Mouse (Mus musculus): Measurements from ENCODE around the gene Wfdc9. TPM values are rescaled to one million over a fixed set of nuclear protein-coding genes. Genes with fewer than 3 reads are reported as not detected.

The Wfdc9 gene
- polyA plus RNA-seq, 1 experiment from 2014 or later, result not detected

DNA sequence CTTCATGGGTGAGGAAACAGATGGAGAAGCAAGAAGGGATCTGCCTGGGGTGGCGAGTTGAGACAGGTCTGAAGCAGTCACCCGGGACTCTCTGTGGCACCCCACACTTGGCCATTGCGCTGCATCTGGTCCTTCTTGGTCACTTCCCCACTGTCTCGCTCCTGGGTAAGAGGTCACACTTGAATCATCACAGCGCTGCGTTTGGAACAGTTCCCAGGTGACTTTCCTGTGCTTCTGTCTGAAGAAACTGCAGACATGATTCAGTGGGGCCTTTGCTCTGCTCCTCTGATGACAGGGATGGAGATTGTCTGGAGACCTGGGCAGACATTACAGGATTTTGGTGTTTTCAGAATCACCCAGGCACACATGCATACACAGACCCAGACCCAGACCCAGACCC is 47.6 kb downstream of the Wfdc9 start:
- Histone ChIP-seq H3K36me3 (no peaks in the 10 kb centered on the region), H3K27ac (replicated peaks) (no peak overlapping the region), H3K4me1 (replicated peaks) (no peaks in the 10 kb centered on the region), H3K4me2 (no peak overlapping the region), H3K9ac (no peak overlapping the region), H3K9me3 (no peaks in the 10 kb centered on the region), H3K4me3 (no peak overlapping the region), H3K27me3 (no peaks in the 10 kb centered on the region)
- 81% methylated on average over 6 of the region's 6 CpGs for WGBS
- no peak for ATAC-seq (ENCODE audit: low read depth)

GRCm38 (mm10) chr2:164604411-164604810 is 52.0 kb downstream of the Wfdc9 start:
- no peaks in the 10 kb centered on the region for H3K36me3 ChIP-seq
- H3K9me3 ChIP-seq, result no peaks in the 10 kb centered on the region
- 90% methylated on average over 8 of the region's 8 CpGs for WGBS
- no peak for ATAC-seq (ENCODE audit: low read depth)
- H3K9ac ChIP-seq, result no peak overlapping the region
- H3K27me3 ChIP-seq, result no peaks in the 10 kb centered on the region
- no peak overlapping the region for H3K27ac ChIP-seq (replicated peaks)
- H3K4me1 ChIP-seq (replicated peaks), result no peaks in the 10 kb centered on the region
- no peak overlapping the region for H3K4me2 ChIP-seq
- no peak overlapping the region for H3K4me3 ChIP-seq

GRCm38 (mm10) chr2:164603482-164603881 is 52.9 kb downstream of the Wfdc9 start:
- ATAC-seq (ENCODE audit: low read depth), result no peak
- 94% methylated on average over 3 of the region's 3 CpGs for WGBS

DNA sequence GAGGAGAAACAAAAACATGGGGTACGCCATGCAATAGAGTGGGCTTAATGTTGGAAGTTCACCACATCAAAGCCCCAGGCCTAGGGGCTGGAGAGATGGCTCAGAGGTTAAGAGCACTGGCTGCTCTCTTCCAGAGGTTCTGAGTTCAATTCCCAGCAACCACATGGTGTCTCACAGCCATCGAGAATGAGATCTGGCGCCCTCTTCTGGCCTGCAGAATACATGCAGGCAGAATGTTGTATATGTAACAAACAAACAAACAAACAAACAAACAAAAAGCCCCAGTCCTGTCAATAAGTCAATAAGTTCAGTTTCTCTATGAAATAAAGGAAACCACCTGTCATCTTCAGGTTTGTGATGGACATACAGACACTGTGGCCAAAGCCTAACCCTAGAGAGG is 56.2 kb downstream of the Wfdc9 start:
- WGBS, result 65% methylated on average over 3 of the region's 3 CpGs
- no peak for ATAC-seq (ENCODE audit: low read depth)

More at GRCm38 (mm10) chr2:164603482-164603881, 52.9 kb downstream of the Wfdc9 start:
- Histone ChIP-seq H3K27me3 (no peaks in the 10 kb centered on the region), H3K4me2 (no peak overlapping the region), H3K9ac (no peak overlapping the region), H3K36me3 (no peaks in the 10 kb centered on the region), H3K4me1 (replicated peaks) (no peaks in the 10 kb centered on the region), H3K4me3 (no peak overlapping the region), H3K9me3 (no peaks in the 10 kb centered on the region), H3K27ac (replicated peaks) (no peak overlapping the region)

More for the DNA sequence above, 56.2 kb downstream of the Wfdc9 start:
- no peaks in the 10 kb centered on the region for H3K9me3 ChIP-seq
- no peak overlapping the region for H3K4me3 ChIP-seq
- no peak overlapping the region for H3K9ac ChIP-seq
- H3K4me1 ChIP-seq (replicated peaks), result no peaks in the 10 kb centered on the region
- H3K27me3 ChIP-seq, result no peaks in the 10 kb centered on the region
- no peak overlapping the region for H3K4me2 ChIP-seq
- H3K36me3 ChIP-seq, result no peaks in the 10 kb centered on the region
- H3K27ac ChIP-seq (replicated peaks), result no peak overlapping the region

Other genes starting within 250 kb of the Wfdc9 start
- 9.4 and 12.1 TPM in 2 replicates for gene Sdc4, start 212.7 kb downstream of the Wfdc9 start, polyA plus RNA-seq (2015; fragmentation: Nextera tagmentation; extraction: Ambion mirVana)
- gene Sys1, start 199.6 kb downstream of the Wfdc9 start, polyA plus RNA-seq (2015; fragmentation: Nextera tagmentation; extraction: Ambion mirVana), result 71.2 and 77.5 TPM in 2 replicates
- 3.3 and 7.7 TPM in 2 replicates for gene Gm20458, start 195.6 kb downstream of the Wfdc9 start, polyA plus RNA-seq (2015; fragmentation: Nextera tagmentation; extraction: Ambion mirVana)
- not detected in 2 replicates for gene Trp53tg5, start 182.9 kb downstream of the Wfdc9 start, polyA plus RNA-seq (2015; fragmentation: Nextera tagmentation; extraction: Ambion mirVana)
- gene Dbndd2, start 170.5 kb downstream of the Wfdc9 start, polyA plus RNA-seq (2015; fragmentation: Nextera tagmentation; extraction: Ambion mirVana), result 10.3 and 11.9 TPM in 2 replicates
- 69.1 and 71.8 TPM in 2 replicates for gene Pigt, start 159.1 kb downstream of the Wfdc9 start, polyA plus RNA-seq (2015; fragmentation: Nextera tagmentation; extraction: Ambion mirVana)
- 2.2 and 4.2 TPM in 2 replicates for gene Wfdc2, start 94.2 kb downstream of the Wfdc9 start, polyA plus RNA-seq (2015; fragmentation: Nextera tagmentation; extraction: Ambion mirVana)
- gene Spint3, start 83.1 kb downstream of the Wfdc9 start, polyA plus RNA-seq (2015; fragmentation: Nextera tagmentation; extraction: Ambion mirVana), result not detected in 2 replicates
- not detected in 2 replicates for gene Wfdc6a, start 71.1 kb downstream of the Wfdc9 start, polyA plus RNA-seq (2015; fragmentation: Nextera tagmentation; extraction: Ambion mirVana)
- gene Eppin, start 63.0 kb downstream of the Wfdc9 start, polyA plus RNA-seq (2015; fragmentation: Nextera tagmentation; extraction: Ambion mirVana), result not detected in 2 replicates
- gene Wfdc6b, start 43.1 kb downstream of the Wfdc9 start, polyA plus RNA-seq (2015; fragmentation: Nextera tagmentation; extraction: Ambion mirVana), result not detected in 2 replicates
- gene Wfdc8, start 43.0 kb downstream of the Wfdc9 start, polyA plus RNA-seq (2015; fragmentation: Nextera tagmentation; extraction: Ambion mirVana), result not detected in 2 replicates
- gene Wfdc16, start 17.8 kb downstream of the Wfdc9 start, polyA plus RNA-seq (2015; fragmentation: Nextera tagmentation; extraction: Ambion mirVana), result not detected in 2 replicates
- gene Wfdc10, start 537 bp downstream of the Wfdc9 start, polyA plus RNA-seq (2015; fragmentation: Nextera tagmentation; extraction: Ambion mirVana), result not detected in 2 replicates
- not detected in 2 replicates for gene Wfdc11, start 17.5 kb upstream of the Wfdc9 start, polyA plus RNA-seq (2015; fragmentation: Nextera tagmentation; extraction: Ambion mirVana)
- gene Wfdc13, start 28.5 kb upstream of the Wfdc9 start, polyA plus RNA-seq (2015; fragmentation: Nextera tagmentation; extraction: Ambion mirVana), result not detected in 2 replicates
- gene Spint4, start 41.9 kb upstream of the Wfdc9 start, polyA plus RNA-seq (2015; fragmentation: Nextera tagmentation; extraction: Ambion mirVana), result not detected in 2 replicates
- not detected in 2 replicates for gene Spint5, start 58.7 kb upstream of the Wfdc9 start, polyA plus RNA-seq (2015; fragmentation: Nextera tagmentation; extraction: Ambion mirVana)
- gene Wfdc3, start 89.3 kb upstream of the Wfdc9 start, polyA plus RNA-seq (2015; fragmentation: Nextera tagmentation; extraction: Ambion mirVana), result 1.0 and 1.2 TPM in 2 replicates
- 67.1 and 71.4 TPM in 2 replicates for gene Dnttip1, start 89.4 kb upstream of the Wfdc9 start, polyA plus RNA-seq (2015; fragmentation: Nextera tagmentation; extraction: Ambion mirVana)
- 80.8 and 108 TPM in 2 replicates for gene Ube2c, start 113.3 kb upstream of the Wfdc9 start, polyA plus RNA-seq (2015; fragmentation: Nextera tagmentation; extraction: Ambion mirVana)
- gene Tnnc2, start 123.4 kb upstream of the Wfdc9 start, polyA plus RNA-seq (2015; fragmentation: Nextera tagmentation; extraction: Ambion mirVana), result 9.3 and 25.7 TPM in 2 replicates
- gene Snx21, start 129.2 kb upstream of the Wfdc9 start, polyA plus RNA-seq (2015; fragmentation: Nextera tagmentation; extraction: Ambion mirVana), result 17.1 and 22.9 TPM in 2 replicates
- 20.3 and 21.5 TPM in 2 replicates for gene Acot8, start 148.3 kb upstream of the Wfdc9 start, polyA plus RNA-seq (2015; fragmentation: Nextera tagmentation; extraction: Ambion mirVana)
- gene Zswim3, start 148.5 kb upstream of the Wfdc9 start, polyA plus RNA-seq (2015; fragmentation: Nextera tagmentation; extraction: Ambion mirVana), result 14.2 and 16.7 TPM in 2 replicates
- gene Zswim1, start 166.1 kb upstream of the Wfdc9 start, polyA plus RNA-seq (2015; fragmentation: Nextera tagmentation; extraction: Ambion mirVana), result 22.3 and 23.7 TPM in 2 replicates
- gene Spata25, start 172.0 kb upstream of the Wfdc9 start, polyA plus RNA-seq (2015; fragmentation: Nextera tagmentation; extraction: Ambion mirVana), result not detected in 2 replicates
- 97.5 and 109 TPM in 2 replicates for gene Ctsa, start 176.3 kb upstream of the Wfdc9 start, polyA plus RNA-seq (2015; fragmentation: Nextera tagmentation; extraction: Ambion mirVana)
- gene Neurl2, start 176.9 kb upstream of the Wfdc9 start, polyA plus RNA-seq (2015; fragmentation: Nextera tagmentation; extraction: Ambion mirVana), result 4.9 and 5.4 TPM in 2 replicates
- gene Pltp, start 201.1 kb upstream of the Wfdc9 start, polyA plus RNA-seq (2015; fragmentation: Nextera tagmentation; extraction: Ambion mirVana), result 126 and 132 TPM in 2 replicates
- gene Pcif1, start 222.7 kb upstream of the Wfdc9 start, polyA plus RNA-seq (2015; fragmentation: Nextera tagmentation; extraction: Ambion mirVana), result 80.8 and 93.1 TPM in 2 replicates

Data from neural tube, embryonic 13.5 days (tissue).